In genomic region chr13:113256766-113257165, GRCm38 (mm10) we compare ENCODE assay signal across 15 mouse cellular contexts. TPM values are rescaled to one million over a fixed set of nuclear protein-coding genes. Genes with fewer than 3 reads are reported as not detected.
"Had no signal": no experiment of that assay in that cellular context is flagged by ENCODE, and none has a peak within 500 bp of the region (broad histone marks: within the 10 kb centered on the region; RNA-seq: fewer than 3 reads in every experiment).

No protein-coding gene starts in this region.

- H3K4me3 ChIP-seq: midbrain, embryonic 10.5 days; midbrain, embryonic 12.5 days; myocyte; neural tube, embryonic 13.5 days; neural tube, embryonic 15.5 days; stomach, embryonic 15.5 days had no signal

- H3K27ac ChIP-seq: midbrain, embryonic 10.5 days; midbrain, embryonic 12.5 days; neural tube, embryonic 13.5 days; neural tube, embryonic 15.5 days; stomach, embryonic 15.5 days; stomach, postnatal 0 days had no signal

- DNase-seq: lung, adult 18-20 months; lung, embryonic 14.5 days; lung, postnatal 10 days; lung, postnatal 4 days; midbrain, embryonic 14.5 days; right cerebral cortex, postnatal 14 days had no signal

RNA-seq across cellular contexts. Expression of gene Gzmk, which starts 31.1 kb away (rescaled TPM):
- total RNA-seq: megakaryocyte, adult 5-6 weeks; megakaryocyte-erythroid progenitor cell, adult 5-6 weeks had no signal

RNA-seq across cellular contexts. Expression of gene BC067074, which starts 36.2 kb away (rescaled TPM):
- total RNA-seq: megakaryocyte-erythroid progenitor cell, adult 5-6 weeks had no signal

RNA-seq across cellular contexts. Expression of gene Esm1, which starts 47.3 kb away (rescaled TPM):
- total RNA-seq: megakaryocyte-erythroid progenitor cell, adult 5-6 weeks had no signal
